Mouse (Mus musculus) kidney, postnatal 10 days (tissue): ENCODE data around the gene Fto.
A peak's percentile ranks its signal among the peaks of the same experiment; 100 is the strongest.

ENCODE experiments used
- DNase-seq: peaks from one replicate; pipeline ENCODE4 v3.0.0; 2021; ENCODE audit warnings: mixed read lengths

Gene Fto

GRCm38 (mm10) chr8:91711202-91711601 is 397.9 kb downstream of the Fto start:
- no peak for DNase-seq

GRCm38 (mm10) chr8:91711981-91712598 is 398.8 kb downstream of the Fto start:
- DNase-seq = no peak

GRCm38 (mm10) chr8:91712731-91713569 is 399.6 kb downstream of the Fto start:
- no peak for DNase-seq

GRCm38 (mm10) chr8:91713677-91714312 is 400.5 kb downstream of the Fto start:
- DNase-seq = peak; percentile 53

GRCm38 (mm10) chr8:91714733-91715132 is 401.4 kb downstream of the Fto start:
- DNase-seq = no peak

- no peak for DNase-seq
Measured at GRCm38 (mm10) chr8:91715387-91716085, 402.2 kb downstream of the Fto start.
